Mouse (Mus musculus): Measurements from ENCODE around the gene Nfkb1. TPM values are rescaled to one million over a fixed set of nuclear protein-coding genes. Genes with fewer than 3 reads are reported as not detected.

The Nfkb1 gene
- 136 TPM for polyA plus RNA-seq (2015; fragmentation: Illumina TruSeq; extraction: RNeasy Lipid Tissue Mini Kit (QIAGEN cat#74804); ENCODE audit: insufficient read depth, low replicate concordance)

GRCm38 (mm10) chr3:135691191-135692131 lies at the start of gene Nfkb1:
Gene Nfkb1, minus strand, starts transcription at chr3:135691547.

Other genes with a start within 250 kb of the Nfkb1 start
- gene Manba, start 205.9 kb downstream of the Nfkb1 start, polyA plus RNA-seq (2015; fragmentation: Illumina TruSeq; extraction: RNeasy Lipid Tissue Mini Kit (QIAGEN cat#74804); ENCODE audit: insufficient read depth, low replicate concordance) = 23.4 TPM
- gene Slc39a8, start 133.7 kb upstream of the Nfkb1 start, polyA plus RNA-seq (2015; fragmentation: Illumina TruSeq; extraction: RNeasy Lipid Tissue Mini Kit (QIAGEN cat#74804); ENCODE audit: insufficient read depth, low replicate concordance) = 4.3 TPM